34 mouse cellular contexts compared by ENCODE assay signal in the genomic region with DNA sequence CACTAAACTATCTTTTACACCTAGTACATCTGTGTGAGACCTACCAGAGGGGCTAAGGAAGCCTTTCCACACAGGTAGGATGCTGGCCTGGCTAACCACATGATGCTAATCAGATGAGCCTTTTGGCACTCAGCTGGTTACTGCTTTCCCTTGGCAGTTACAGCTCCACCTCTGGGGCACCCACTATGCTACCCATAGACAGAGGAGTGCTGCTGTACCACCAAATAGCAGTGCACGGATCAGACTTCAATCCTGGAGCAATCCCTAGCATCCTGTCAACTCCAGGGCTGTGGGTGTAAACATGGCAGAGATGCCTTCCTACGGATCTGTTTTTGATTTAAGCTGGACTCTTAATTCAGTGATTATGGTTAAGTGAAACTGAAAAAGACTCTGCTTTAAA.
"Had no signal": no experiment of that assay in that cellular context is flagged by ENCODE, and none has a peak within 500 bp of the region (broad histone marks: within the 10 kb centered on the region; RNA-seq: fewer than 3 reads in every experiment).

No protein-coding gene starts in this region.

- H3K27me3 ChIP-seq: heart, embryonic 13.5 days; heart, embryonic 15.5 days; hindbrain, embryonic 12.5 days; hindbrain, embryonic 13.5 days; hindbrain, embryonic 15.5 days; intestine, embryonic 15.5 days; kidney, embryonic 15.5 days had no signal

- H3K27ac ChIP-seq: heart, embryonic 13.5 days; heart, embryonic 15.5 days; hindbrain, embryonic 10.5 days; hindbrain, embryonic 12.5 days; hindbrain, embryonic 13.5 days; hindbrain, embryonic 14.5 days; hindbrain, embryonic 15.5 days; hindbrain, postnatal 0 days; intestine, embryonic 15.5 days; kidney, embryonic 15.5 days; kidney, postnatal 0 days; layer of hippocampus, adult 2 months; left cerebral cortex, adult 2 months had no signal

- H3K9me3 ChIP-seq: heart, embryonic 15.5 days; hindbrain, embryonic 15.5 days; intestine, embryonic 15.5 days; kidney, embryonic 15.5 days had no signal

- H3K4me3 ChIP-seq: heart, embryonic 13.5 days; heart, embryonic 15.5 days; hindbrain, embryonic 10.5 days; hindbrain, embryonic 12.5 days; hindbrain, embryonic 13.5 days; hindbrain, embryonic 15.5 days; intestine, embryonic 15.5 days; kidney, embryonic 15.5 days; layer of hippocampus, adult 2 months; left cerebral cortex, adult 2 months had no signal

- H3K4me2 ChIP-seq: heart, embryonic 11.5 days; heart, embryonic 13.5 days; heart, embryonic 15.5 days; hindbrain, embryonic 12.5 days; hindbrain, embryonic 13.5 days; hindbrain, embryonic 14.5 days; hindbrain, embryonic 15.5 days; intestine, embryonic 15.5 days; kidney, embryonic 15.5 days had no signal

- ATAC-seq: hindbrain, embryonic 16.5 days; hindbrain, postnatal 0 days; inflammation-experienced regulatory T-cells, adult 6 months; intestine, embryonic 15.5 days; intestine, embryonic 16.5 days; intestine, postnatal 0 days had no signal

- H3K4me1 ChIP-seq: intestine, embryonic 15.5 days had no signal

- DNase-seq: heart, postnatal 10 days; heart, postnatal 14 days; heart, postnatal 36 days; heart, postnatal 4 days; kidney, adult 11 months; kidney, adult 18-20 months; kidney, adult 2 months; kidney, adult 8-10 months; kidney, adult 9 months; kidney, postnatal 10 days; kidney, postnatal 14 days; kidney, postnatal 25 days; kidney, postnatal 36 days; kidney, postnatal 4 days; layer of hippocampus, adult 9-11 months; layer of hippocampus, postnatal 36 days had no signal

- H3K9ac ChIP-seq: heart, embryonic 13.5 days; heart, embryonic 15.5 days; hindbrain, embryonic 12.5 days; hindbrain, embryonic 13.5 days; hindbrain, embryonic 14.5 days; hindbrain, embryonic 15.5 days; intestine, embryonic 15.5 days; kidney, embryonic 15.5 days had no signal
